Mouse (Mus musculus) heart, embryonic 15.5 days (tissue): ENCODE data around the gene Uggt1. TPM values are rescaled to one million over a fixed set of nuclear protein-coding genes. Genes with fewer than 3 reads are reported as not detected.

Experiments
- ATAC-seq: fragments of 200-750 bp; cut with Nextera tagmentation; replicated peaks from 2 replicates; pipeline ENCODE4 v1.8.0; 2017; ENCODE audit warnings: low read depth, moderate TSS enrichment; ENCODE audit not compliant: insufficient number of reproducible peaks, insufficient read depth, low FRiP score
- H3K27ac ChIP-seq: fragments of 300-500 bp; sonication (generic); 2 replicates; pipeline ENCODE4 v1.5.1; 2015; ENCODE audit warnings: mild to moderate bottlenecking, inconsistent platforms
- H3K27me3 ChIP-seq: fragments of 300-500 bp; sonication (generic); 2 replicates; pipeline ENCODE4 v1.6.1; 2015; ENCODE audit warnings: inconsistent platforms
- H3K36me3 ChIP-seq: fragments of 300-500 bp; sonication (generic); 2 replicates; pipeline ENCODE4 v1.6.1; 2015; ENCODE audit warnings: mild to moderate bottlenecking, inconsistent platforms
- H3K4me1 ChIP-seq: fragments of 300-500 bp; sonication (generic); replicated peaks from 2 replicates; pipeline ENCODE4 v1.6.1; 2015; ENCODE audit warnings: inconsistent platforms
- H3K4me2 ChIP-seq: fragments of 300-500 bp; sonication (generic); 2 replicates; pipeline ENCODE4 v1.6.1; 2015; ENCODE audit warnings: inconsistent platforms, mild to moderate bottlenecking, moderate library complexity
- H3K4me3 ChIP-seq: fragments of 300-500 bp; sonication (generic); 2 replicates; pipeline ENCODE4 v1.5.1; 2015; ENCODE audit warnings: mild to moderate bottlenecking, inconsistent platforms
- H3K9ac ChIP-seq: fragments of 300-500 bp; sonication (generic); 2 replicates; pipeline ENCODE4 v1.6.1; 2015; ENCODE audit warnings: mild to moderate bottlenecking, inconsistent platforms
- H3K9me3 ChIP-seq: fragments of 300-500 bp; sonication (generic); replicated peaks from 2 replicates; pipeline ENCODE4 v1.6.1; 2016; ENCODE audit warnings: inconsistent platforms
- WGBS: fragments of 180-500 bp; shearing (Covaris S2); methylation state at CpG from one replicate; pipeline ENCODE4 v1.1.7; 2015; ENCODE audit warnings: mixed read lengths; 5-methylcytosine and 5-hydroxymethylcytosine counted together
- polyA plus RNA-seq: library from polyadenylated mRNA; unstranded; fragments of >200 nt; fragmentation: Nextera tagmentation; extraction: Ambion mirVana; gene quantifications from 2 replicates; pipeline ENCODE4 v1.2.1, GENCODE M21; 2015

The Uggt1 gene
- polyA plus RNA-seq, 1 experiment from 2014 or later = 26.7 TPM

GRCm38 (mm10) chr1:36257276-36257675 is 12.8 kb upstream of the Uggt1 start:
- Histone ChIP-seq H3K27ac (no peak overlapping the region), H3K9ac (no peak overlapping the region), H3K4me1 (peaks cover 14% of the 10 kb centered on the region), H3K4me2 (no peak overlapping the region), H3K36me3 (no peaks in the 10 kb centered on the region), H3K9me3 (no peaks in the 10 kb centered on the region), H3K27me3 (peaks cover 8% of the 10 kb centered on the region; the same call in 1 of the 2 replicates), H3K4me3 (no peak overlapping the region)
- ATAC-seq = no peak
- WGBS = 83% methylated on average over 8 of the region's 8 CpGs

- WGBS = 23% methylated on average over 20 of the region's 20 CpGs
- H3K27ac ChIP-seq = peak overlapping the region; percentile 73
- no peak overlapping the region for H3K4me3 ChIP-seq
- no peak for ATAC-seq
- no peaks in the 10 kb centered on the region for H3K36me3 ChIP-seq
- H3K4me1 ChIP-seq = peaks cover 14% of the 10 kb centered on the region
- no peaks in the 10 kb centered on the region for H3K9me3 ChIP-seq
- no peak overlapping the region for H3K9ac ChIP-seq
- peaks cover 8% of the 10 kb centered on the region; the same call in 1 of the 2 replicates for H3K27me3 ChIP-seq
- H3K4me2 ChIP-seq = peak overlapping the region; percentile 23; the same call in 1 of the 2 replicates
These were observed 11.5 kb upstream of the Uggt1 start for GRCm38 (mm10) chr1:36255871-36256640.

DNA sequence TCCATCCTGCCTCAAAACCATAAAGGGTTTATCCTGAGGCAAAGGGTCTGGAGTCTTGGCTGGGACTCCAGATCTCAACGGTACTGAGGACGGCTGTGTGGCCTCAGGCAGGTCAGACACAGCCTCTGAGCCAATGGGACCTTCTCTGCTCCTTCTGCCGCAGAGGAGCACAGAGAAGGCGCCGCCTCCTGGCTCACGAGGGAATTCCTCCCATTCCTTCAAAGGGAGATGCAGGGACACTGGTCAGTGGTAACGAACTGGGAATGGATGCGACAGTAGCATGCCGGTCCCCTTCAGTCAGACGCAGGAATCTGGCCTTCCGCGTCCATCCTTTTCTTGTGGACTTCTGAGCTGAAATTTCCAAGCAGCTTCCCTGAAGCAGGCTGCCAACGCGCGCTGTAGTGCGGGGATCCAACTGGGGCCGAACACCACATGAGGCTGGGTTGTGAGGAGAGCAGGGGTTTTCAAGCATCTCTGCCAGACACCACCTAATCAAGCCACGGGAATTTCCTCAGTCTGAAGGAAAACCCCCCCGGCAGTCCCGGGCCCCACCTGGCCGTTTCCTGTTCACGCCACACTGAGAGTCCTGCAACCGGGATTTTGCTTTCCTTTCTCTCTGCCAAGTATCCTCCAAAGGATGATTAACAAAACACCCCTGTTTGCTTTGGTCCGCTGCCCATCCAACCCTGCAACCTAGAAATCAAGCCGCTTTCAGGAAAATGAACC is 10.3 kb upstream of the Uggt1 start:
- peak; percentile 72 for ATAC-seq
- Histone ChIP-seq H3K27ac (peak overlapping the region; percentile 73), H3K4me1 (peaks cover 14% of the 10 kb centered on the region)

GRCm38 (mm10) chr1:36252791-36253190 is 8.3 kb upstream of the Uggt1 start:
- Histone ChIP-seq H3K4me1 (peaks cover 14% of the 10 kb centered on the region), H3K36me3 (no peaks in the 10 kb centered on the region), H3K4me3 (no peak overlapping the region), H3K27ac (no peak overlapping the region), H3K9ac (no peak overlapping the region), H3K27me3 (peaks cover 8% of the 10 kb centered on the region; the same call in 1 of the 2 replicates), H3K9me3 (no peaks in the 10 kb centered on the region), H3K4me2 (no peak overlapping the region)
- 5% methylated on average over 6 of the region's 6 CpGs for WGBS
- peak; percentile 32; the same call in 1 of the 2 replicates for ATAC-seq

More for the DNA sequence above, 10.3 kb upstream of the Uggt1 start:
- no peaks in the 10 kb centered on the region for H3K36me3 ChIP-seq
- H3K9ac ChIP-seq = no peak overlapping the region; the same call in 1 of the 2 replicates
- peaks cover 8% of the 10 kb centered on the region; the same call in 1 of the 2 replicates for H3K27me3 ChIP-seq
- H3K9me3 ChIP-seq = no peaks in the 10 kb centered on the region
- 9% methylated on average over 25 of the region's 25 CpGs for WGBS
- peak overlapping the region; percentile 58 for H3K4me2 ChIP-seq
- H3K4me3 ChIP-seq = peak overlapping the region; percentile 34

DNA sequence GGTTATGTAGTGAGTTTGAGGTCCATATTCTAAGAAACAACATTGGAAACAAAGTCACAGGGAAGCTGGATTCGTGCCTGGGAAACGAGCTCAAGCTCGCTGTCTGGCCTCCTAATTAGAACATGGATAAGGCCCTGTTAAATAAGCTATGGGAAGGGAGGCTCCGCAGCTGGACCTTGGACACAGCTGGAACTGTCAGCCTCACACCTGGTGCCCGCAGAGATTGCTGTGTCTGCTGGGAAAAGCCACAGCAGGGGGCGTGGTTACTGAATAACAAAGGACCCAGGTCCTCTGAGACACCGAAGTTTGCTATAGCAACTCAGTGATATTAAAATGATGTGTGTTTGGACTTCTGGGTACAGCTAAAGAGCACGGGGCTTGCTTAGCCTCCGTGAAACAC is 6.9 kb upstream of the Uggt1 start:
- no peak overlapping the region for H3K4me2 ChIP-seq
- H3K27ac ChIP-seq = no peak overlapping the region
- no peak for ATAC-seq
- peaks cover 14% of the 10 kb centered on the region for H3K4me1 ChIP-seq
- H3K4me3 ChIP-seq = no peak overlapping the region
- H3K27me3 ChIP-seq = peaks cover 8% of the 10 kb centered on the region; the same call in 1 of the 2 replicates
- WGBS = 18% methylated on average over 9 of the region's 9 CpGs
- no peaks in the 10 kb centered on the region for H3K9me3 ChIP-seq
- H3K36me3 ChIP-seq = no peaks in the 10 kb centered on the region
- no peak overlapping the region for H3K9ac ChIP-seq

DNA sequence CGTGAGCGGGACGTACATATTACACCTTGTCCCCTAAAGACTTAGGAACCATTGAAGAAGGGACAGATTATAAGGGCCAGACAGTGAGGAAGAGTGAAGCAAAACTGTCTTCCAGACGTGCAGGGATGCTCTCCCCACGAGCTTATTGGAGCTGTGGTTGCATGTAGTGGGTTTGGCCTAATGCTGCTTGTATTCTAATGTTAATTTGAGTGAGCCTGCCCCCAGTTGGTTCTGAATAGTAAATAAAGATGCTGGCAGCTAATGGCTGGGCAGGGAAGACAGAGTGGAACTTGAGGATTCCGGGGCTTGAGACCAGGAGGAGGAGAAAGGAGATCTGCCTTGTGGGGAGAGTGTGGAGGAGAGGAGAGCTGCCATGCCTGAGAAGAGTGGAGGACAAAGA is 2.2 kb upstream of the Uggt1 start:
- Histone ChIP-seq H3K27me3 (no peaks in the 10 kb centered on the region), H3K9me3 (no peaks in the 10 kb centered on the region), H3K4me1 (peaks cover 10% of the 10 kb centered on the region), H3K4me3 (no peak overlapping the region), H3K9ac (no peak overlapping the region), H3K36me3 (no peaks in the 10 kb centered on the region), H3K27ac (no peak overlapping the region), H3K4me2 (no peak overlapping the region)
- no peak for ATAC-seq
- 63% methylated on average over 6 of the region's 6 CpGs for WGBS

DNA sequence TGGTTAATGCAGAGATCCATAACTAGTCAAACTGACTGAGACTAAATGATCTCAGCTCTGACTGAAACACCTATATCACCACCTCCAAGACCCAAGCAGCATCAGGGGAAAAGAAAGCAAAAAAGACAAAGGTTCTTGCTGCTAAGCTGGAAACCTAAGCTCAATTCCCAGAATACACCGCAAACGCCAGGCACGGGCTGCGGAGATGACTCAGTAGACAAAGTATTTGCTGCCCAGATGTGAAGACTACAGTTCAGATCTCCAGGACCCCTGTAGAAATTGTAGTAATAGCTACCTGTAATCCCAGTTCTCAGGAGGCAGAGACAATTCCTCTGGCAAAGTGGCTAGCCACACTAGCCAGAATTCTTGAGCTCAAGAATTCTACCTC is 302 bp upstream of the Uggt1 start:
- no peak for ATAC-seq
- Histone ChIP-seq H3K27ac (no peak overlapping the region), H3K4me2 (peak overlapping the region; percentile 72), H3K9ac (no peak overlapping the region), H3K27me3 (no peaks in the 10 kb centered on the region), H3K9me3 (no peaks in the 10 kb centered on the region), H3K36me3 (no peaks in the 10 kb centered on the region), H3K4me1 (peaks cover 10% of the 10 kb centered on the region), H3K4me3 (peak overlapping the region; percentile 81)
- 78% methylated on average over 4 of the region's 4 CpGs for WGBS

DNA sequence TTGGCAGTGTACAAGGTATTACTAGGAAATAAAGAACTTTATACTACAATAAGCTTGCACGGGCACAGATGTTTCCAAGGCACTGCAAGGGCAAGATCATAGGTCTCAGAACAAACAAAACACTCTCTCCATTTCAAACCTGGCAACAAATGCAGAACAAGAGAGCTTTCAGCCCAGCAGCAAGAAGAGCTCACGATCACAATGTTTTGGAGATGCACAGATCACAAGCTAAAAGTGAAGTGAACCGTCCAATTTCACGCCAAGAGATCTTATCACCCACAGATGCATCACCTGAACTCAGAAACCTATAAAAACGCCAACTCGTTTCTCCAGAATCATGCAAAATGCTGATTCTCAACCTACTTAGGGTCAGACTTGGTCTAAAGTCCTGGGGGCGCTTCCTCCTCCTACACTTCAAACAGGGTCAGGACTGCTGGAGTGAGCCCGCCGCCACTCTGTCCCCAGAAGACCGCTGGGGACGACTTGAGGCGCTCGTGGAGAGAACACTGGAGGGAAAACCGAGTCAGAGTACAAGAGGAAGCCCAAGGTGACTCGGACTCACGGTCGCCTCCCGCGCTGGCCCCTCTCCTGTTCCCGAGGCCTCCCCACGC is 968 bp downstream of the Uggt1 start:
- Histone ChIP-seq H3K4me3 (peak overlapping the region; percentile 81), H3K4me1 (peaks cover 10% of the 10 kb centered on the region), H3K36me3 (no peaks in the 10 kb centered on the region), H3K9me3 (no peaks in the 10 kb centered on the region), H3K27me3 (no peaks in the 10 kb centered on the region), H3K4me2 (peak overlapping the region; percentile 72), H3K27ac (peak overlapping the region; percentile 70), H3K9ac (peak overlapping the region; percentile 78)
- ATAC-seq = peak; percentile 19; the same call in 1 of the 2 replicates
- WGBS = 3% methylated on average over 21 of the region's 21 CpGs

- Histone ChIP-seq H3K4me3 (no peak overlapping the region), H3K9me3 (no peaks in the 10 kb centered on the region), H3K4me1 (peaks cover 10% of the 10 kb centered on the region), H3K4me2 (no peak overlapping the region), H3K27ac (no peak overlapping the region), H3K36me3 (no peaks in the 10 kb centered on the region), H3K27me3 (no peaks in the 10 kb centered on the region), H3K9ac (no peak overlapping the region)
- no peak for ATAC-seq
- 79% methylated on average over 15 of the region's 15 CpGs for WGBS
These were observed 2.6 kb downstream of the Uggt1 start for GRCm38 (mm10) chr1:36241903-36242429.

GRCm38 (mm10) chr1:36240176-36240575 is 4.3 kb downstream of the Uggt1 start:
- 77% methylated on average over 6 of the region's 6 CpGs for WGBS
- H3K27ac ChIP-seq = no peak overlapping the region
- peaks cover 10% of the 10 kb centered on the region for H3K4me1 ChIP-seq
- no peaks in the 10 kb centered on the region for H3K36me3 ChIP-seq
- no peak overlapping the region for H3K4me3 ChIP-seq
- H3K9ac ChIP-seq = no peak overlapping the region
- ATAC-seq = no peak
- H3K27me3 ChIP-seq = no peaks in the 10 kb centered on the region
- H3K9me3 ChIP-seq = no peaks in the 10 kb centered on the region
- no peak overlapping the region for H3K4me2 ChIP-seq

GRCm38 (mm10) chr1:36239396-36239795 is 5.1 kb downstream of the Uggt1 start:
- ATAC-seq = no peak
- WGBS = 89% methylated on average over 10 of the region's 10 CpGs
- no peak overlapping the region for H3K27ac ChIP-seq

More at GRCm38 (mm10) chr1:36239396-36239795, 5.1 kb downstream of the Uggt1 start:
- Histone ChIP-seq H3K4me3 (no peak overlapping the region), H3K4me2 (no peak overlapping the region), H3K36me3 (no peaks in the 10 kb centered on the region; the same call in 1 of the 2 replicates), H3K9me3 (no peaks in the 10 kb centered on the region), H3K9ac (no peak overlapping the region), H3K27me3 (no peaks in the 10 kb centered on the region), H3K4me1 (peaks cover 10% of the 10 kb centered on the region)
